Mouse (Mus musculus) brain, adult 2 months (tissue): ENCODE data around the gene Cyth1.

Experiments used
- DNase-seq: peaks from one replicate; pipeline ENCODE4 v3.0.0; 2011; ENCODE audit warnings: low read depth, low spot score

Cyth1 gene

GRCm38 (mm10) chr11:118248150-118249011, at the start of gene Cyth1:
Cyth1 (minus strand) TSS chr11:118248592.
- peak; percentile 99 for DNase-seq

DNA sequence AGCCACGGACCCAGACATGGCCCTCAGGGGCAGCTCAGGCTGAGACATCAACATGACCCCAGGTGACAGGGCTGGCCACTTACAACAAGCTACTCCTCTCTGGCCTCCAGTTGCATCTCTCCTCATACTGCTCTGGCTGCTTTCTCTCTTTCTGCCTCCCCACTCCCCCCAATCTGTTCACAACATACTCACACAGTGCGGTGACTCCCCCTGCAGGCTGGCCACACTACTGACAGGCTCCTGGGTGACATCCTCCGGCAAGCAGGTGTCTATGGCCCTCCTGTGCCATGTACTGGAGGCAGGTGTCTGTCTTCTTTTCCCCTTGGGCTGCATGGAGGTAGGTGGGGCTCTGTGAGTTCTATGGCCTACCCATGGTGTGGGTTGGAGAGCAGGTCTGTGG, 49.6 kb upstream of the Cyth1 start:
- no peak for DNase-seq

- DNase-seq = peak; percentile 54
Measured at GRCm38 (mm10) chr11:118295026-118295425, 46.6 kb upstream of the Cyth1 start.

GRCm38 (mm10) chr11:118292671-118293070, 44.3 kb upstream of the Cyth1 start:
- DNase-seq = no peak

GRCm38 (mm10) chr11:118289999-118290889, 41.9 kb upstream of the Cyth1 start, which contains the start of gene Usp36:
Usp36 (minus strand) TSS chr11:118290244.
- peak; percentile 100 for DNase-seq

DNA sequence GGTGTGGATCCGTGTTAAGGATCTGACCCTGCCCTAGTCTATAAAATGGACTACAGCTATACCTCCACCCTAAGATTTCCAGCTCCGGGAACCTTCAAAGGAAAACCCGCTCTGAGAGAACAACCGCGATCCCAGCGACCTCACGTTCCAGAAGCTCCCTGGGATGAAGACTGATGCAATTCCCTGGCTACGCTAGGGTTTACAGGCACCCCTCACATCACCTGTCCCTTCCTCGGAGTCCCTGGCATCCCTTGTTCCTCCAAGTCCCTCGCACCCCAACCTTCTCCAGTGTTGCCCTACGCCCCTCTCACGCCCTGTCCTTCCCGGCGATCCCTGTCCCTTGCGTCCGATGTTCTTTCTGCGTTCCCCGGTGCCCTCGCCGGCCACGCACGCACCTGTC, 41.2 kb upstream of the Cyth1 start:
- no peak for DNase-seq

DNA sequence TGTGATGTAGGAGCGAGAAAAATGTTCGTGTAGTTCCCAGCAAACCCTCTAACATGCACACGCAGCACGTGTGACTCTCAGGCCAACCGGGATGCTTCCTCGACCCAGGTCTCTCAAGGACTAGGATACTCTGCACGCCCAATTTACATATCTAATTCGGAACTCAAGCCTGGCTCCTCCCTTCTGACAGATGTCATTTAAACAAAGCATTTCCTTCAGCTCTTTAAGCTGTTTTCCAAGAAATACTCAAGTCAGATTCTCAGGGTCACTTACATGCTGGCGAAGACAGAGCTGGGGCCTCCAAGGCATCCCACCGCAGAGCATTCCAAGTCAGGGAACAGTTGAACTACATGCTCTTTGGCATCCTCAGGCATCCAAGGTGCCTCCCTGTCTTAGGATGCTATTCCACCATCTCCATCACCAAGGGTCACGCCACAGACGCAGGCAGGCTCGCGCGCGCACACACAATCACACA, 40.7 kb upstream of the Cyth1 start:
- peak; percentile 50 for DNase-seq

GRCm38 (mm10) chr11:118287573-118287972, 39.2 kb upstream of the Cyth1 start:
- DNase-seq = no peak

DNA sequence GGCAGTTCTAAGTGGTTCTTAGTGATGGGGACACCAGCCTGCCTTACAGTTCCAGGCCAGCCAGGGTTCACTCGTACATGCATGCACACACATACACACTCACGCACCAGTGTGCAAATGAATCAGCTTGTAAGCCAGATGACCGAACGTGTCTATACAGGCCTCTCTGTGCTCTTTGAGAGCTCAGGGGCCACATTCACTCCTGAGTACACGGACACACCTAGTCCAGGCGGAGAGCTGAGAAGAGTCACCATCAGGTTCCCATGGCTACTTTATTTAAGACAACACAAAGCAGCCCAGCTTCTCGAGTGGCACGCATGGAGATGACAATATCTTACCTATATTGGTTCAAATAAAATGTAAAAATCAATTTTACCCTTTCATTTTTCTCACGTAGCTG, 38.0 kb upstream of the Cyth1 start:
- no peak for DNase-seq

DNA sequence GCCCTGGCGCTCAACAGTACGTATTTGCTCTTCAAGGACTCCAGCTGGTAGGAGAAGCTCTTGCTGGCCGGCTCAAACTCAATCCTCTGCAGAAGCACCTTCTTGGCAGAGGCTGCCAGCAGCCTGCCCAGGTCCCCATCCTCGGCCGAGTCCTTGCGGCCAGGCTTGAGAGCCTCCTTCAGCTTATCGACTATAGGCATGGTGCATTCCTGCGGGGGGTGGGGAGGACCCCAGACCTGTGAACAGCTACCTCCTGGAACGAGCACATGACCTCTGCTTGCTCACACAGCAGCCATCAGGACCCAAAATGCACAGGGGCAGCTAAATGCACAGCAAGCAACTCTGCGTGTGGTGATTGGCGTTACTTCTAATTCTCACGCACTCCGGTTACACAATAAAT, 37.4 kb upstream of the Cyth1 start:
- DNase-seq = no peak

- no peak for DNase-seq
Measured at GRCm38 (mm10) chr11:118280218-118280617, 31.8 kb upstream of the Cyth1 start.

- peak; percentile 60 for DNase-seq
Measured at GRCm38 (mm10) chr11:118276328-118276727, 27.9 kb upstream of the Cyth1 start.

GRCm38 (mm10) chr11:118275092-118275491, 26.7 kb upstream of the Cyth1 start:
- peak; percentile 39 for DNase-seq

GRCm38 (mm10) chr11:118269827-118270226, 21.4 kb upstream of the Cyth1 start:
- DNase-seq = no peak

- DNase-seq = no peak
Measured at GRCm38 (mm10) chr11:118266666-118267046, 18.3 kb upstream of the Cyth1 start.

GRCm38 (mm10) chr11:118266044-118266665, 17.8 kb upstream of the Cyth1 start:
- no peak for DNase-seq

DNA sequence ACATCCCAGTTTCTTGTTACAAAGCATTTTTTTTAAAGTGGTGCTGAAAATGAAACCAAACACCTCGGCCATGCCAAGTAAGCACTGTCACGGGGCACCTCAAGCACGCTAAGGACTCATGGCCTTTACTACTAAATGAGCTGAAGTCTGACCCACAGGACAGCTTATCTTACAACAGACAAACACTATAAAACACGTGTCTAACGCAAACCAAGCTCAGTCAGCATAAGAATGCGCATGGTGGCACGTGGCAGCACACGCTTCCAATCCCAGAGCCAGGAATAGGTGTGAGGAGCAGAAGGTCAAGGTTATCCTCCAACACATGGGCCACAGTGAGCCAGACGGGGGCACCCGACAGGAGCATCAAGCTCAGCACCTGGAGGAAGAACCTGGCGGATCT, 17.2 kb upstream of the Cyth1 start:
- DNase-seq = no peak

DNA sequence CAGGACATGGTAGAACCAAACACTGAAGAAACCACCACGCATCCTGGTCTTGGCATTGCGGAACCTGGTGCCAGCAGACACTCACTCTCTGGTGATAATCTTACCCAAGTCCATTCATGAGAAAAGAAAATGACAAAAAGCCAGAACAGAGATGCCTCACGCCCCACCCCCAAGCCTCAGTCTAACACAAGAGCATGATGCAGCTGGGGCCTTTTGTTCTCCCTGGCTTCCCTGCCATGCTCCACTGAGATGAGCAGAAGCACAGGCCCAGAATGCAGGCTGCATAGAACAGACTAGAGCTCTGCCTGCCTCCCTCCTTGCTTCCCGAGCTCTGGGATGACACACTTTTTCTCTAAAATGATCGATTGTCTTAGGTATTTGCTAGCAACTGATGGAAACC, 14.8 kb upstream of the Cyth1 start:
- peak; percentile 69 for DNase-seq

- peak; percentile 29 for DNase-seq
Measured at GRCm38 (mm10) chr11:118260081-118260480, 11.7 kb upstream of the Cyth1 start.

- no peak for DNase-seq
Measured at GRCm38 (mm10) chr11:118259580-118259979, 11.2 kb upstream of the Cyth1 start.

DNA sequence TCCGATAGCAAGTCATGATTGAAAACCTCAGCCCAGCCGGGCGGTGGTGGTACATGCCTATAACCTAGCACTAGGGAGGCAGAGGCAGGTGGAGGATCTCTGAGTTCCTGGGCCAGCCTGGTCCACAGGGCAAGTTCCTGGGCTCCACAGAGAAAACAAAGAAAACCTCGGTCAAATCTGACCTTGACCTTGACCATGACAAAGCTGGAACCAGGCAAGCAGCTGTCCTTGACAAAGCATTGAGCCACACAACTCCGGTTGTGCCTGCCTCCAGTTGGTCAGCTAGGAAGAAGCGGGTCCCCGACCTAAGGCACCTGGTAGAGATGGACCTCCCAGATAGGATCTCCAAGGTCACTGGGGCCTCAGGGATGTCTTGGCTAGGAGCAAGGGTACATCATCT, 8.0 kb upstream of the Cyth1 start:
- DNase-seq = no peak
